Mouse (Mus musculus): ENCODE results near the gene Slc45a2.

The Slc45a2 gene

DNA sequence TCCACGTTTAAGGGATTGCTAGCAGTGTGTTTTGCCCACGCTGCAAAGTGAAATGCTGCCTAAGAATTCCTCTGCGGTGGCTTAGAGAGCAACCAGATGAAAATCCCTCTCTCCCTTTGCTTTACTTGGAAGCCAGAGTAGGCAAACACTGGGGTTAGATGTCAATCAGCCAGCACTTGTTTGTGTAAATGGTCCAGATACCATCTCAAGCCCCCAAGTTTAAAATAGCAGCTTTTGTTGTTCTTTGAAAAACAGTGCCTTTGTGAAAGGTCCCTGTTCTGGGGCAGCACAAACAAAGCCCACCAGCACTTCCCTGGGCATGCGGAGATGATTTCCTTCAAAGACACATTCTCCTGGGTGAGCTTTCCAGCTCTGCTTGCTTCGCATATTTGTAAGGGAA lies 65.8 kb downstream of the Slc45a2 start:
- DNase-seq = no peak

GRCm38 (mm10) chr15:11067891-11068290 lies 67.4 kb downstream of the Slc45a2 start:
- DNase-seq = no peak

- no peak for DNase-seq
Observed at GRCm38 (mm10) chr15:11075726-11076361, 75.3 kb downstream of the Slc45a2 start.

Measured in thymus, postnatal 36 days (tissue).